Mouse (Mus musculus) hindbrain, embryonic 14.5 days (tissue): Measurements from ENCODE around the gene Otop2. TPM values are rescaled to one million over a fixed set of nuclear protein-coding genes. Genes with fewer than 3 reads are reported as not detected.

Experiments used
- ATAC-seq: fragments of 200-750 bp; cut with Nextera tagmentation; 2 replicates; pipeline ENCODE4 v1.8.0; 2017; ENCODE audit warnings: moderate number of reproducible peaks, mild to moderate bottlenecking, moderate TSS enrichment, moderate library complexity; ENCODE audit not compliant: low FRiP score
- DNase-seq: peaks from one replicate; pipeline ENCODE4 v3.0.0-alpha.2; 2015; ENCODE audit warnings: low spot score
- H3K27ac ChIP-seq: fragments of 300-500 bp; sonication (generic); 2 replicates; pipeline ENCODE4 v1.5.1; 2014; ENCODE audit warnings: mild to moderate bottlenecking, moderate library complexity
- H3K27me3 ChIP-seq: fragments of 300-500 bp; sonication (generic); 2 replicates; pipeline ENCODE4 v1.6.1; 2014; ENCODE audit warnings: mild to moderate bottlenecking, low read length, mixed read lengths; ENCODE audit not compliant: control insufficient read depth, insufficient read depth
- H3K36me3 ChIP-seq: fragments of 300-500 bp; sonication (generic); replicated peaks from 2 replicates; pipeline ENCODE4 v1.6.1; 2014; ENCODE audit not compliant: control insufficient read depth, insufficient read depth
- H3K4me1 ChIP-seq: fragments of 300-500 bp; sonication (generic); replicated peaks from 2 replicates; pipeline ENCODE4 v1.6.1; 2014; ENCODE audit warnings: antibody characterized with exemption, low read length, mixed read lengths; ENCODE audit not compliant: control insufficient read depth, insufficient read depth
- H3K4me2 ChIP-seq: fragments of 300-500 bp; sonication (generic); replicated peaks from 2 replicates; pipeline ENCODE4 v1.6.1; 2014; ENCODE audit warnings: mild to moderate bottlenecking, moderate library complexity
- H3K4me3 ChIP-seq: fragments of 300-500 bp; sonication (generic); replicated peaks from 2 replicates; pipeline ENCODE4 v1.5.1; 2014; ENCODE audit warnings: mild to moderate bottlenecking, low read length
- H3K9ac ChIP-seq: fragments of 300-500 bp; sonication (generic); 2 replicates; pipeline ENCODE4 v1.6.1; 2014
- H3K9me3 ChIP-seq: fragments of 300-500 bp; sonication (generic); 2 replicates; pipeline ENCODE4 v1.6.1; 2016; ENCODE audit warnings: low read length; ENCODE audit not compliant: control insufficient read depth
- WGBS: fragments of 180-500 bp; shearing (Covaris S2); extraction: QIAGEN DNeasy Blood & Tissue Kit; methylation state at CpG from one replicate; pipeline ENCODE4 v1.1.7; 2014; 5-methylcytosine and 5-hydroxymethylcytosine counted together
- polyA plus RNA-seq: library from polyadenylated mRNA; unstranded; fragments of >200 nt; fragmentation: Nextera tagmentation; extraction: Ambion mirVana; gene quantifications from 2 replicates; pipeline ENCODE4 v1.2.1, GENCODE M21; 2014

Otop2 gene
- polyA plus RNA-seq, 1 experiment from 2014 or later, result 0.08 TPM

- Histone ChIP-seq H3K9me3 (no peaks in the 10 kb centered on the region), H3K27me3 (no peaks in the 10 kb centered on the region), H3K4me3 (no peak overlapping the region), H3K4me2 (no peak overlapping the region), H3K4me1 (0 out of 2 replicates have a peak, but pooled peaks cover 5% of the 10 kb centered on the region), H3K27ac (no peak overlapping the region), H3K36me3 (no peaks in the 10 kb centered on the region), H3K9ac (no peak overlapping the region)
- ATAC-seq (no peak), DNase-seq (no peak)
- WGBS, result 81% methylated on average over 6 of the region's 6 CpGs
These were observed 16.0 kb upstream of the Otop2 start for GRCm38 (mm10) chr11:115290919-115291318.

DNA sequence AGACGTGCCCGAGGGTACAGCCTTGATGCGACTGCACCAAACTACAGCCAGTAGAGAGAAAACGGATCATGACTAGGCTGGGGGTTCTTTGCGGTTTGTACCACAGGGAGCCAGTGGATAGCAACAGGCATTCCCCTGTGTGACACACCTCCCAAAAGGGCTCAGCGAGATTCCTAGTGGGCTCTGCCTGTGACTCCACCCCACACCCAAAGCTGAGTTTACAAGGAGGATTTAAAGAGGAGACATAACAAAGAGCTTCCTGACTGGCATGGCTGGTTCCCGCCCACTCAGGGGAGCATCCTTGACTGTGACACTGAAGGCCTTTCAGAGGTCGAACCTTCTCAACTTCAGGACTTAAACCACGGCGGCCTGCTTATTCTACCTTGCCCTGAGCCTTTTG, 15.5 kb upstream of the Otop2 start:
- no peak overlapping the region for H3K4me3 ChIP-seq
- no peak overlapping the region for H3K27ac ChIP-seq
- H3K4me1 ChIP-seq, result peaks cover 4% of the 10 kb centered on the region
- H3K36me3 ChIP-seq, result no peaks in the 10 kb centered on the region
- DNase-seq, result no peak
- 85% methylated on average over 10 of the region's 10 CpGs for WGBS
- no peak overlapping the region for H3K9ac ChIP-seq
- ATAC-seq, result no peak
- H3K27me3 ChIP-seq, result peaks cover 3% of the 10 kb centered on the region; the same call in 1 of the 2 replicates
- no peak overlapping the region for H3K4me2 ChIP-seq
- H3K9me3 ChIP-seq, result no peaks in the 10 kb centered on the region

DNA sequence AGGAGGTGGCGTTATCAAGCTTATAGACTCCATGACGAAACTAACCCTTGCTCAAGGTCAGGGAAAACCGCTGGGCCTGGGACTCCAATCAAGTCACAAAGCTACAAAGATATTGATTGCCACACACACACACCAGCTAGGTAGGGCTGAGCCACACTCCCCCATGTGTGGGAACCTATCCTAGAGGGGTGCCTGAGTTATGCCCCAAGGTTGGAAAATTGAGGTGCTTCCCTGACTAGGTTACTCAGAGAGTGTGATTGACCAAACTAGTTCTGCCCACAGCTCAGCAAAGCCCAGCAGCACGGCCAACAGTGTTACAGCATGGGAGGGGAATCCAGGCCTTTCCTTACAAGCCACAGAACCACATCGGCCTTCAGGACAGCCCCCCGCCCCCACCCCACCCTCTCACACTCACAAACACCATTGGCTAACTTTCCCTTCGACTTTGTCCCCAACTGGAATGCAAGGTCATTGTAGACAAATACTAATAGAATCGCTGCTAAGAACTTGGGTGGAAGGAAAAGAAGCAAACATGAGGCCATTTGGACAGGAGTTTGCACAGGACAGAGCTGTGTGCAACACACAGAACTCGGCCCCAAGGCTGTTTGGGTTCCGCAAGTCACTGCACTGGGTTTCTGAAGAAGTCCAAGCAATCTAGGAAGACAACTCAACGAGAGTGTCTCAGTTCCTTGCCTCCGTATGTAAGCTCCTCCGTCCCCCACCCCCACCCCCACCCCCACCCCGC, 14.2 kb upstream of the Otop2 start:
- H3K4me3 ChIP-seq, result no peak overlapping the region
- WGBS, result 75% methylated on average over 14 of the region's 14 CpGs
- no peak overlapping the region for H3K9ac ChIP-seq
- no peaks in the 10 kb centered on the region for H3K36me3 ChIP-seq
- no peaks in the 10 kb centered on the region for H3K9me3 ChIP-seq
- ATAC-seq (no peak), DNase-seq (no peak)
- no peak overlapping the region for H3K27ac ChIP-seq
- H3K4me1 ChIP-seq, result peaks cover 6% of the 10 kb centered on the region
- peaks cover 7% of the 10 kb centered on the region; the same call in 1 of the 2 replicates for H3K27me3 ChIP-seq
- H3K4me2 ChIP-seq, result no peak overlapping the region

DNA sequence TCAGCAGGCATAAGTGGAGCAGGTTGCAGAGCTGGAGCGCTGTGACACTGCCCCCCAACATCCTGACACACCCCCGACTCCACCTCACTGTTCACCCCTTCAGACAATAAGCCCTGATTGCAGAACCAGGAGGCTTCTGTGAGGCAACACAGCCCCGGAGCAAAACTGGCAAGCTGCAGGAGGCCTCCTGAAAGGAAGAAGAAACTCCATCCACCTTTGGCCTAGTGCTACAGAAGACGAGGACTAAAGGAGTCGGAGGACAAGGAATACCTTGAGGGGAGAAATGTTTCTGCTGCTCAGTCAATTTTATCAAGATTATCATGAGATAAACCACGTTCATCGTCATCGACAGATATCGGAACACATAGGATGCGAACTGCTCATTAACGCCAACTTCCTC, 11.0 kb upstream of the Otop2 start:
- Histone ChIP-seq H3K27me3 (peaks cover 11% of the 10 kb centered on the region; the same call in 1 of the 2 replicates), H3K4me2 (peak overlapping the region; percentile 86; the same call in 1 of the 2 replicates), H3K4me1 (peaks cover 6% of the 10 kb centered on the region), H3K27ac (no peak overlapping the region), H3K9me3 (0 out of 2 replicates have a peak, but pooled peaks cover 2% of the 10 kb centered on the region), H3K4me3 (no peak overlapping the region), H3K9ac (no peak overlapping the region), H3K36me3 (no peaks in the 10 kb centered on the region)
- WGBS, result 91% methylated on average over 11 of the region's 11 CpGs
- ATAC-seq, result no peak
- DNase-seq, result no peak

GRCm38 (mm10) chr11:115296471-115297210, 10.3 kb upstream of the Otop2 start:
- H3K36me3 ChIP-seq, result no peaks in the 10 kb centered on the region
- no peak for ATAC-seq

GRCm38 (mm10) chr11:115297214-115297826, 9.6 kb upstream of the Otop2 start, which contains the start of gene Fads6:
TSS of gene Fads6 (minus strand) at chr11:115297663.
- ATAC-seq, result peak; percentile 80
- Histone ChIP-seq H3K27me3 (peaks cover 11% of the 10 kb centered on the region; the same call in 1 of the 2 replicates), H3K9ac (peak within 1 kb of the TSS; percentile 77), H3K4me1 (peaks cover 6% of the 10 kb centered on the region), H3K36me3 (no peaks in the 10 kb centered on the region), H3K27ac (peak within 1 kb of the TSS; percentile 53; the same call in 1 of the 2 replicates), H3K4me3 (peak within 1 kb of the TSS; percentile 49), H3K4me2 (peak within 1 kb of the TSS; percentile 86), H3K9me3 (0 out of 2 replicates have a peak, but pooled peaks cover 2% of the 10 kb centered on the region)
- DNase-seq, result peak; percentile 73
- 2% methylated on average over 44 of the region's 44 CpGs for WGBS

More at GRCm38 (mm10) chr11:115296471-115297210, 10.3 kb upstream of the Otop2 start:
- H3K27me3 ChIP-seq, result peaks cover 11% of the 10 kb centered on the region; the same call in 1 of the 2 replicates
- H3K4me1 ChIP-seq, result peaks cover 6% of the 10 kb centered on the region
- peak overlapping the region; percentile 77 for H3K9ac ChIP-seq
- 0 out of 2 replicates have a peak, but pooled peaks cover 2% of the 10 kb centered on the region for H3K9me3 ChIP-seq
- WGBS, result 54% methylated on average over 21 of the region's 21 CpGs
- H3K4me3 ChIP-seq, result peak overlapping the region; percentile 49
- H3K27ac ChIP-seq, result no peak overlapping the region
- no peak for DNase-seq
- H3K4me2 ChIP-seq, result peak overlapping the region; percentile 86

DNA sequence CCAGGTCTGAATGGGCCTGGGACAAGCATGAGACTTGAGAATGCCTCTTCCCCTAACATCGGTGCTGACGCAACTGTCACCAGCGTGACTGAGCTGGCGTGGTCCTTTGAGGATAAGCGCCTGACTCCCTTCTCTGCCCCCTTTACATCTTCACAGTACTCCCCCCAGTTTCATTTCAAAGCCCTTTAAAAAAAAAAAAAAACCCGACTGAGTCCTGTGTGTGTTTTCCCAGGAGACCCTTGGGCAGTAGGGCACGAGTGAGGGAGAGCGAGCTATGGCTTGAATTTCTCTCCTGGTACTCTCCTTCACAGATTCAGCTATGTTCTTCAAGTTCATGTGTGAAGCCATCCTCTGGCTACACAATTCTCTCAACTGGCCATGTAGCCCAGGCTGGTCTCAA, 8.8 kb upstream of the Otop2 start:
- no peak overlapping the region for H3K9ac ChIP-seq
- H3K4me2 ChIP-seq, result peak overlapping the region; percentile 86
- no peak overlapping the region for H3K27ac ChIP-seq
- no peak overlapping the region for H3K4me3 ChIP-seq
- no peaks in the 10 kb centered on the region for H3K36me3 ChIP-seq
- peaks cover 11% of the 10 kb centered on the region; the same call in 1 of the 2 replicates for H3K27me3 ChIP-seq
- 0 out of 2 replicates have a peak, but pooled peaks cover 2% of the 10 kb centered on the region for H3K9me3 ChIP-seq
- WGBS, result 66% methylated on average over 8 of the region's 8 CpGs
- no peak for DNase-seq
- peaks cover 6% of the 10 kb centered on the region for H3K4me1 ChIP-seq
- no peak for ATAC-seq

DNA sequence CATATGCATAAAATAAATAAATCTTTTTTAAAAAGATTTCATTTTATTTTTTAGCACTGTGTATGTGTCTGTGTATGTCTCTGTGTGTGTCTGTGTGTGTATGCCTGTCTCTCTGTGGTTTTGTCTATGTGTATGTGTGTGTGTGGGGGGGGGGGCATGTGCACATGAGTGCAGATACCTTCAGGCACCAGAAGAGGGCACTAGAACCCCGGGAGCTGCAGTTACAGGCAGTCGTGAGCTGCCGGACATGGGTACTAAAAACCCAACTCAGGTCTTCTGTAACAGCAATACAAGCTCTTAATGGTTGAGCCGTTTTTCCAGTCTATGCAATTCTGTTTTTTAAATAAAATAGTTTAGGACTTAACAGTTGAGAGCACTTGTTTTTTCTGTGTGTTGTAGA, 6.2 kb upstream of the Otop2 start:
- no peak for DNase-seq
- ATAC-seq, result no peak
- no peak overlapping the region for H3K4me2 ChIP-seq
- no peak overlapping the region for H3K27ac ChIP-seq
- H3K9ac ChIP-seq, result no peak overlapping the region
- H3K27me3 ChIP-seq, result peaks cover 11% of the 10 kb centered on the region; the same call in 1 of the 2 replicates
- H3K4me3 ChIP-seq, result no peak overlapping the region
- 85% methylated on average over 4 of the region's 4 CpGs for WGBS
- 0 out of 2 replicates have a peak, but pooled peaks cover 2% of the 10 kb centered on the region for H3K9me3 ChIP-seq
- H3K4me1 ChIP-seq, result peaks cover 6% of the 10 kb centered on the region
- H3K36me3 ChIP-seq, result no peaks in the 10 kb centered on the region

- Histone ChIP-seq H3K9me3 (0 out of 2 replicates have a peak, but pooled peaks cover 2% of the 10 kb centered on the region), H3K36me3 (no peaks in the 10 kb centered on the region), H3K4me3 (no peak overlapping the region), H3K4me1 (peaks cover 6% of the 10 kb centered on the region), H3K27ac (no peak overlapping the region), H3K9ac (no peak overlapping the region), H3K27me3 (peaks cover 9% of the 10 kb centered on the region; the same call in 1 of the 2 replicates), H3K4me2 (no peak overlapping the region)
- ATAC-seq (no peak), DNase-seq (no peak)
- WGBS, result 91% methylated on average over 2 of the region's 2 CpGs
These were observed 5.6 kb upstream of the Otop2 start for GRCm38 (mm10) chr11:115301351-115301750.
